Mouse (Mus musculus): Measurements from ENCODE around the gene Cyb561a3.

Gene Cyb561a3

GRCm38 (mm10) chr19:10591659-10592377 lies 14.8 kb downstream of the Cyb561a3 start:
- DNase-seq = no peak

GRCm38 (mm10) chr19:10598188-10598587 lies 21.2 kb downstream of the Cyb561a3 start:
- peak; percentile 58 to 62 for DNase-seq

GRCm38 (mm10) chr19:10599648-10600047 lies 22.7 kb downstream of the Cyb561a3 start:
- no peak for DNase-seq

- DNase-seq = no peak
Measured at GRCm38 (mm10) chr19:10602247-10602769, 25.3 kb downstream of the Cyb561a3 start.

GRCm38 (mm10) chr19:10602787-10603186 lies 25.8 kb downstream of the Cyb561a3 start:
- peak; percentile 86 for DNase-seq

GRCm38 (mm10) chr19:10603660-10604523 lies 26.9 kb downstream of the Cyb561a3 start:
- DNase-seq = no peak

GRCm38 (mm10) chr19:10604534-10604933 lies 27.6 kb downstream of the Cyb561a3 start:
- DNase-seq = no peak

- peak; percentile 99 for DNase-seq
Measured at GRCm38 (mm10) chr19:10605293-10605900, 28.4 kb downstream of the Cyb561a3 start, which contains the start of the genes Ddb1 and Tkfc. Ddb1 (plus strand) TSS chr19:10605327. Tkfc (minus strand) TSS chr19:10605654.

GRCm38 (mm10) chr19:10605901-10606622 lies 29.1 kb downstream of the Cyb561a3 start:
- DNase-seq = no peak

GRCm38 (mm10) chr19:10608573-10609240 lies 31.7 kb downstream of the Cyb561a3 start:
- DNase-seq = no peak

- DNase-seq = peak; percentile 10 to 22
Measured at GRCm38 (mm10) chr19:10634106-10634871, 57.3 kb downstream of the Cyb561a3 start, which contains the start of gene Vwce. Vwce (plus strand) TSS chr19:10634213.

- peak in 1 of 2 experiments; percentile 5 for DNase-seq
Measured at GRCm38 (mm10) chr19:10634872-10635318, 57.9 kb downstream of the Cyb561a3 start.

- no peak for DNase-seq
Measured at GRCm38 (mm10) chr19:10637840-10638239, 60.9 kb downstream of the Cyb561a3 start.

GRCm38 (mm10) chr19:10640080-10640479 lies 63.1 kb downstream of the Cyb561a3 start:
- no peak for DNase-seq

- DNase-seq = no peak
Measured at GRCm38 (mm10) chr19:10640589-10641378, 63.8 kb downstream of the Cyb561a3 start.

Data from B cell, adult 2 months (primary cell).